Mouse (Mus musculus) thymus, postnatal 14 days (tissue): Measurements from ENCODE around the gene Rpl38.

Experiments
- DNase-seq: peaks from one replicate; pipeline ENCODE4 v3.0.0; 2021

The Rpl38 gene

GRCm38 (mm10) chr11:114682321-114682900 is 14.1 kb downstream of the Rpl38 start:
- no peak for DNase-seq

- DNase-seq = no peak
Observed at GRCm38 (mm10) chr11:114683029-114683721, 14.9 kb downstream of the Rpl38 start.

GRCm38 (mm10) chr11:114683722-114684621 is 15.6 kb downstream of the Rpl38 start:
- DNase-seq = no peak

- DNase-seq = no peak
Observed at GRCm38 (mm10) chr11:114684627-114685373, 16.5 kb downstream of the Rpl38 start.

GRCm38 (mm10) chr11:114685526-114686040 is 17.3 kb downstream of the Rpl38 start:
- DNase-seq = no peak

- no peak for DNase-seq
Observed at GRCm38 (mm10) chr11:114686221-114686959, 18.1 kb downstream of the Rpl38 start.

GRCm38 (mm10) chr11:114687574-114688188 is 19.4 kb downstream of the Rpl38 start:
- DNase-seq = no peak

GRCm38 (mm10) chr11:114688729-114689128 is 20.4 kb downstream of the Rpl38 start:
- no peak for DNase-seq

GRCm38 (mm10) chr11:114690192-114690591 is 21.9 kb downstream of the Rpl38 start:
- no peak for DNase-seq

- no peak for DNase-seq
Observed at GRCm38 (mm10) chr11:114691454-114692182, 23.3 kb downstream of the Rpl38 start.

- no peak for DNase-seq
Observed at GRCm38 (mm10) chr11:114692601-114693000, 24.3 kb downstream of the Rpl38 start.

- DNase-seq = no peak
Observed at GRCm38 (mm10) chr11:114693456-114693855, 25.1 kb downstream of the Rpl38 start.

GRCm38 (mm10) chr11:114694451-114694850 is 26.1 kb downstream of the Rpl38 start:
- DNase-seq = no peak

GRCm38 (mm10) chr11:114698496-114698895 is 30.2 kb downstream of the Rpl38 start:
- DNase-seq = no peak

GRCm38 (mm10) chr11:114699511-114699910 is 31.2 kb downstream of the Rpl38 start:
- DNase-seq = peak; percentile 71

- DNase-seq = peak; percentile 20
Observed at GRCm38 (mm10) chr11:114702311-114702995, 34.1 kb downstream of the Rpl38 start.

- DNase-seq = no peak
Observed at GRCm38 (mm10) chr11:114702996-114703361, 34.7 kb downstream of the Rpl38 start.

GRCm38 (mm10) chr11:114704071-114704913 is 36.0 kb downstream of the Rpl38 start:
- no peak for DNase-seq

GRCm38 (mm10) chr11:114706358-114706757 is 38.0 kb downstream of the Rpl38 start:
- DNase-seq = no peak
